ENCODE assay signal across 18 mouse cellular contexts in genomic region chr11:6580065-6580750, GRCm38 (mm10). TPM values are rescaled to one million over a fixed set of nuclear protein-coding genes. Genes with fewer than 3 reads are reported as not detected.
DNase-seq lines count a peak whose midpoint lies in the region; ATAC-seq and TF ChIP-seq lines count a peak whose summit lies in the region.
"Had no signal": no experiment of that assay in that cellular context is flagged by ENCODE, and none has a peak within 500 bp of the region (broad histone marks: within the 10 kb centered on the region; RNA-seq: fewer than 3 reads in every experiment).

No protein-coding gene starts in this region.

- no peak overlapping the region for H3K9ac ChIP-seq in hindbrain, embryonic 12.5 days
- H3K9ac ChIP-seq in hindbrain, embryonic 11.5 days (ENCODE audit: low read depth, low read length) = no peak overlapping the region
- no peak overlapping the region for H3K9ac ChIP-seq in midbrain, embryonic 15.5 days
- no peak overlapping the region for H3K9ac ChIP-seq in midbrain, embryonic 14.5 days (replicated peaks; ENCODE audit: low read length)
- H3K9ac ChIP-seq: heart, embryonic 13.5 days; liver, embryonic 12.5 days had no signal

- no peaks in the 10 kb centered on the region for H3K27me3 ChIP-seq in hindbrain, embryonic 12.5 days
- no peaks in the 10 kb centered on the region for H3K27me3 ChIP-seq in hindbrain, embryonic 11.5 days (ENCODE audit: control insufficient read depth, insufficient read depth, low read length)
- no peaks in the 10 kb centered on the region for H3K27me3 ChIP-seq in midbrain, embryonic 15.5 days (replicated peaks)
- H3K27me3 ChIP-seq in midbrain, embryonic 14.5 days (ENCODE audit: control insufficient read depth, insufficient read depth, low read length) = no peaks in the 10 kb centered on the region
- H3K27me3 ChIP-seq: heart, embryonic 13.5 days; liver, embryonic 12.5 days had no signal

- H3K4me1 ChIP-seq in hindbrain, embryonic 12.5 days = peaks cover 7% of the 10 kb centered on the region; the same call in 1 of the 2 replicates
- H3K4me1 ChIP-seq in hindbrain, embryonic 11.5 days (replicated peaks; ENCODE audit: control insufficient read depth, insufficient read depth, low read length) = no peaks in the 10 kb centered on the region
- no peaks in the 10 kb centered on the region for H3K4me1 ChIP-seq in midbrain, embryonic 15.5 days
- no peaks in the 10 kb centered on the region for H3K4me1 ChIP-seq in midbrain, embryonic 14.5 days (ENCODE audit: control insufficient read depth, insufficient read depth, low read length)
- H3K4me1 ChIP-seq in bone marrow, adult 2 months (ENCODE audit: control insufficient read depth, insufficient read depth, low read length) = peaks cover 6% of the 10 kb centered on the region

- H3K4me3 ChIP-seq in hindbrain, embryonic 12.5 days = no peak overlapping the region
- H3K4me3 ChIP-seq in hindbrain, embryonic 11.5 days (ENCODE audit: low read depth, low read length) = no peak overlapping the region
- no peak overlapping the region for H3K4me3 ChIP-seq in midbrain, embryonic 15.5 days
- H3K4me3 ChIP-seq in midbrain, embryonic 14.5 days (replicated peaks; ENCODE audit: low read depth, low read length) = no peak overlapping the region
- no peak overlapping the region for H3K4me3 ChIP-seq in bone marrow, adult 2 months (replicated peaks; ENCODE audit: control insufficient read depth, low read depth, low read length)
- H3K4me3 ChIP-seq: heart, embryonic 13.5 days; liver, embryonic 12.5 days had no signal

- H3K36me3 ChIP-seq in hindbrain, embryonic 12.5 days = peaks cover 14% of the 10 kb centered on the region
- no peaks in the 10 kb centered on the region for H3K36me3 ChIP-seq in hindbrain, embryonic 11.5 days (ENCODE audit: control insufficient read depth, insufficient read depth, low read length)
- no peaks in the 10 kb centered on the region for H3K36me3 ChIP-seq in midbrain, embryonic 15.5 days (replicated peaks)
- H3K36me3 ChIP-seq in midbrain, embryonic 14.5 days (ENCODE audit: control insufficient read depth, insufficient read depth, low read length) = peaks cover 12% of the 10 kb centered on the region

- TF ChIP-seq POLR2A in bone marrow, adult 2 months (IDR thresholded peaks at IDR 0.05; ENCODE audit: borderline replicate concordance, control insufficient read depth, low read depth, low read length) = no peak

- TF ChIP-seq CTCF in bone marrow, adult 2 months (IDR thresholded peaks at IDR 0.05; ENCODE audit: control insufficient read depth, insufficient read depth, low read length) = no peak

- H3K27ac ChIP-seq in hindbrain, embryonic 12.5 days = no peak overlapping the region
- no peak overlapping the region for H3K27ac ChIP-seq in hindbrain, embryonic 11.5 days (ENCODE audit: low read depth, low read length)
- no peak overlapping the region for H3K27ac ChIP-seq in midbrain, embryonic 15.5 days
- no peak overlapping the region for H3K27ac ChIP-seq in midbrain, embryonic 14.5 days (replicated peaks; ENCODE audit: low read depth, low read length)
- H3K27ac ChIP-seq in bone marrow, adult 2 months (ENCODE audit: control insufficient read depth, insufficient read depth, low read depth, low read length, poor library complexity) = peak overlapping the region; percentile 37
- H3K27ac ChIP-seq: heart, embryonic 13.5 days; liver, embryonic 12.5 days had no signal

- H3K4me2 ChIP-seq in hindbrain, embryonic 12.5 days (replicated peaks) = no peak overlapping the region
- no peak overlapping the region for H3K4me2 ChIP-seq in hindbrain, embryonic 11.5 days (replicated peaks; ENCODE audit: low read depth, low read length)
- H3K4me2 ChIP-seq in midbrain, embryonic 15.5 days = no peak overlapping the region
- H3K4me2 ChIP-seq in midbrain, embryonic 14.5 days (ENCODE audit: low read length) = no peak overlapping the region
- H3K4me2 ChIP-seq: heart, embryonic 13.5 days; liver, embryonic 12.5 days had no signal

- DNase-seq in hindbrain, embryonic 11.5 days (ENCODE audit: low spot score) = no peak
- no peak for DNase-seq in midbrain, embryonic 14.5 days
- peak; percentile 47 for DNase-seq in retina, postnatal 7 days (ENCODE audit: low read depth, low spot score)
- DNase-seq in testis, postnatal 10 days (ENCODE audit: low spot score) = no peak
- DNase-seq: adrenal gland, postnatal 14 days; cerebellum, postnatal 10 days; embryo, embryonic 11 days; heart, postnatal 4 days; kidney, adult 2 months; kidney, postnatal 25 days; layer of hippocampus, adult 9-11 months had no signal

- ATAC-seq in hindbrain, embryonic 12.5 days (ENCODE audit: low FRiP score) = 0 out of 2 replicates have a peak, but pooled peaks have one; percentile 32
- ATAC-seq in hindbrain, embryonic 11.5 days (ENCODE audit: low FRiP score) = no peak
- 0 out of 2 replicates have a peak, but pooled peaks have one; percentile 32 for ATAC-seq in midbrain, embryonic 15.5 days (replicated peaks)
- no peak for ATAC-seq in midbrain, embryonic 14.5 days (ENCODE audit: low FRiP score, low TSS enrichment)
- ATAC-seq: liver, embryonic 12.5 days had no signal

- no peaks in the 10 kb centered on the region for H3K9me3 ChIP-seq in hindbrain, embryonic 12.5 days (replicated peaks)
- no peaks in the 10 kb centered on the region for H3K9me3 ChIP-seq in hindbrain, embryonic 11.5 days (ENCODE audit: control insufficient read depth, low read length)
- no peaks in the 10 kb centered on the region for H3K9me3 ChIP-seq in midbrain, embryonic 15.5 days
- no peaks in the 10 kb centered on the region for H3K9me3 ChIP-seq in midbrain, embryonic 14.5 days (ENCODE audit: control insufficient read depth, low read length)
- H3K9me3 ChIP-seq: heart, embryonic 13.5 days; liver, embryonic 12.5 days had no signal

- WGBS in hindbrain, embryonic 12.5 days = 77% methylated on average over 4 of the region's 4 CpGs
- WGBS in hindbrain, embryonic 11.5 days = 93% methylated on average over 4 of the region's 4 CpGs
- WGBS in midbrain, embryonic 15.5 days = 65% methylated on average over 4 of the region's 4 CpGs
- WGBS in midbrain, embryonic 14.5 days = 68% methylated on average over 4 of the region's 4 CpGs
- WGBS in bone marrow, adult 2 months = 79% methylated on average over 4 of the region's 4 CpGs

RNA-seq across cellular contexts. Expression of gene Nacad, which starts 25.6 kb away (rescaled TPM):
- polyA plus RNA-seq in hindbrain, embryonic 12.5 days (2016; fragmentation: Nextera tagmentation; extraction: Ambion mirVana) = 85.6 and 86.3 TPM in 2 replicates
- 44.3 and 44.8 TPM in 2 replicates for polyA plus RNA-seq in hindbrain, embryonic 11.5 days (2014; fragmentation: Nextera tagmentation; extraction: Ambion mirVana)
- 103 and 106 TPM in 2 replicates for polyA plus RNA-seq in midbrain, embryonic 15.5 days (2015; fragmentation: Nextera tagmentation; extraction: Ambion mirVana)
- polyA plus RNA-seq in midbrain, embryonic 14.5 days (2014; fragmentation: Nextera tagmentation; extraction: Ambion mirVana) = 88.5 and 100.0 TPM in 2 replicates
- 6.5 TPM in 1 of 2 replicates, not detected in the other for polyA plus RNA-seq in bone marrow, adult 2 months (2011; ENCODE audit: insufficient read depth, insufficient read length, low replicate concordance, missing spikeins)

RNA-seq across cellular contexts. Expression of gene Ccm2, which starts 33.5 kb away (rescaled TPM):
- polyA plus RNA-seq in hindbrain, embryonic 12.5 days (2016; fragmentation: Nextera tagmentation; extraction: Ambion mirVana) = 89.5 and 95.8 TPM in 2 replicates
- 88.2 and 88.4 TPM in 2 replicates for polyA plus RNA-seq in hindbrain, embryonic 11.5 days (2014; fragmentation: Nextera tagmentation; extraction: Ambion mirVana)
- 90.5 and 96.6 TPM in 2 replicates for polyA plus RNA-seq in midbrain, embryonic 15.5 days (2015; fragmentation: Nextera tagmentation; extraction: Ambion mirVana)
- 73.8 and 84.3 TPM in 2 replicates for polyA plus RNA-seq in midbrain, embryonic 14.5 days (2014; fragmentation: Nextera tagmentation; extraction: Ambion mirVana)
- polyA plus RNA-seq in bone marrow, adult 2 months (2011; ENCODE audit: insufficient read depth, insufficient read length, low replicate concordance, missing spikeins) = 37.1 and 52.3 TPM in 2 replicates

RNA-seq across cellular contexts. Expression of gene Tbrg4, which starts 45.7 kb away (rescaled TPM):
- 36.5 and 37.3 TPM in 2 replicates for polyA plus RNA-seq in hindbrain, embryonic 12.5 days (2016; fragmentation: Nextera tagmentation; extraction: Ambion mirVana)
- 31.8 and 34.6 TPM in 2 replicates for polyA plus RNA-seq in hindbrain, embryonic 11.5 days (2014; fragmentation: Nextera tagmentation; extraction: Ambion mirVana)
- 33.3 TPM in 2 replicates for polyA plus RNA-seq in midbrain, embryonic 15.5 days (2015; fragmentation: Nextera tagmentation; extraction: Ambion mirVana)
- 28.1 and 30.2 TPM in 2 replicates for polyA plus RNA-seq in midbrain, embryonic 14.5 days (2014; fragmentation: Nextera tagmentation; extraction: Ambion mirVana)
- polyA plus RNA-seq in bone marrow, adult 2 months (2011; ENCODE audit: insufficient read depth, insufficient read length, low replicate concordance, missing spikeins) = 42.4 and 68.1 TPM in 2 replicates

RNA-seq across cellular contexts. Expression of gene Wap, which starts 58.2 kb away (rescaled TPM):
- polyA plus RNA-seq in hindbrain, embryonic 12.5 days (2016; fragmentation: Nextera tagmentation; extraction: Ambion mirVana) = not detected in 2 replicates
- polyA plus RNA-seq in hindbrain, embryonic 11.5 days (2014; fragmentation: Nextera tagmentation; extraction: Ambion mirVana) = not detected in 2 replicates
- polyA plus RNA-seq in midbrain, embryonic 15.5 days (2015; fragmentation: Nextera tagmentation; extraction: Ambion mirVana) = not detected in 2 replicates
- not detected in 2 replicates for polyA plus RNA-seq in midbrain, embryonic 14.5 days (2014; fragmentation: Nextera tagmentation; extraction: Ambion mirVana)
- not detected in 2 replicates for polyA plus RNA-seq in bone marrow, adult 2 months (2011; ENCODE audit: insufficient read depth, insufficient read length, low replicate concordance, missing spikeins)
- polyA plus RNA-seq: heart, embryonic 13.5 days; kidney, adult 2 months; liver, embryonic 12.5 days; lung, embryonic 16.5 days; neural tube, embryonic 11.5 days had no signal

RNA-seq across cellular contexts. Expression of gene Myo1g, which starts 59.4 kb away (rescaled TPM):
- polyA plus RNA-seq in hindbrain, embryonic 12.5 days (2016; fragmentation: Nextera tagmentation; extraction: Ambion mirVana) = 0.50 and 0.70 TPM in 2 replicates
- polyA plus RNA-seq in hindbrain, embryonic 11.5 days (2014; fragmentation: Nextera tagmentation; extraction: Ambion mirVana) = 0.43 and 0.53 TPM in 2 replicates
- polyA plus RNA-seq in midbrain, embryonic 15.5 days (2015; fragmentation: Nextera tagmentation; extraction: Ambion mirVana) = 0.23 and 0.54 TPM in 2 replicates
- polyA plus RNA-seq in midbrain, embryonic 14.5 days (2014; fragmentation: Nextera tagmentation; extraction: Ambion mirVana) = 0.15 and 0.37 TPM in 2 replicates
- 37.2 and 95.8 TPM in 2 replicates for polyA plus RNA-seq in bone marrow, adult 2 months (2011; ENCODE audit: insufficient read depth, insufficient read length, low replicate concordance, missing spikeins)

Comparison
In these comparisons a context has a peak if more than half of its experiments do, and no peak if none do; other contexts are left out.
1. ATAC-seq: peak in hindbrain, embryonic 12.5 days (single experiment) and midbrain, embryonic 15.5 days (single experiment); none in hindbrain, embryonic 11.5 days (single experiment) and midbrain, embryonic 14.5 days (single experiment).